Mouse (Mus musculus): ENCODE measurements at regions not wholly inside any gene's neighbourhood (a gene's known extent, or its start where the extent isn't known, plus 50 kb on each side); places are given as distances from the start of the nearest gene placed in this dataset.

DNA sequence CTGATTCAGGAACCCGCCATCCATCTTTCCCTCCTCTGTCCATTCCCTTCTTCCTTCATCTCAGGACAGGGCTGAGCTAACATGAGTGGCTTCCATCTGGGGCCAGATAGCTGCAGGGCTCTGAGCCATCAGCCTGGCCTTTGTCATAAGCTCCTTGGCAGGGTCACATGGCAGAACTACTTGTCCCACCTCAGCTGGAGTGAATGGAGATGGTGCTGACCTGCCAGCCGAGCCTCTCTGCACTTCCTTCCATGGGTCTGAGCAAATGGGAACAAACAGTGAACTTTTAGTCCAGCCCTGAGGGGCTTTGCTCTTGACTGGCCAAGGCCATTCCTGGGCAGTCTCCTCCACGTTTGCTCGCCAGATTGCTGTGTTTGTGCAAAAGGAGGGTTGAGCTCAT lies 206.1 kb downstream of the Ttc32 start:
- 72% methylated on average over 4 of the region's 4 CpGs for WGBS
- no peak overlapping the region for H3K9ac ChIP-seq (ENCODE audit: low read depth, low read length)
- H3K9me3 ChIP-seq (replicated peaks; ENCODE audit: low read length): no peaks in the 10 kb centered on the region
- no peak overlapping the region for H3K4me3 ChIP-seq (replicated peaks; ENCODE audit: low read depth, low read length)
- DNase-seq (ENCODE audit: low spot score) (no peak), ATAC-seq (replicated peaks; ENCODE audit: low FRiP score, low read depth) (no peak)
- no peaks in the 10 kb centered on the region for H3K4me1 ChIP-seq (replicated peaks; ENCODE audit: insufficient read depth, low read length)
- no peak overlapping the region for H3K27ac ChIP-seq
- no peak overlapping the region for H3K4me2 ChIP-seq (ENCODE audit: low read length)
- no peaks in the 10 kb centered on the region for H3K36me3 ChIP-seq (ENCODE audit: insufficient read depth, low read length)
- no peaks in the 10 kb centered on the region for H3K27me3 ChIP-seq (ENCODE audit: insufficient read depth, low read length)
- no peak for TF ChIP-seq CTCF (IDR thresholded peaks at IDR 0.05; ENCODE audit: low read depth)

- H3K4me3 ChIP-seq (replicated peaks; ENCODE audit: low read depth, low read length): no peak overlapping the region
- DNase-seq (ENCODE audit: low spot score): no peak
- no peaks in the 10 kb centered on the region for H3K4me1 ChIP-seq (replicated peaks; ENCODE audit: insufficient read depth, low read length)
- no peak for ATAC-seq (replicated peaks; ENCODE audit: low FRiP score, low read depth)
- no peak overlapping the region for H3K9ac ChIP-seq (ENCODE audit: low read depth, low read length)
- H3K27me3 ChIP-seq (ENCODE audit: insufficient read depth, low read length): no peaks in the 10 kb centered on the region
- WGBS: 46% methylated on average over 6 of the region's 6 CpGs
- no peak overlapping the region for H3K27ac ChIP-seq
- no peaks in the 10 kb centered on the region for H3K36me3 ChIP-seq (ENCODE audit: insufficient read depth, low read length)
- H3K9me3 ChIP-seq (replicated peaks; ENCODE audit: low read length): no peaks in the 10 kb centered on the region
- H3K4me2 ChIP-seq (ENCODE audit: low read length): no peak overlapping the region
- no peak for TF ChIP-seq CTCF (IDR thresholded peaks at IDR 0.05; ENCODE audit: low read depth)
Observed at GRCm38 (mm10) chr12:9237538-9237937, 207.7 kb downstream of the Ttc32 start.

GRCm38 (mm10) chr12:9237955-9238354 lies 208.2 kb downstream of the Ttc32 start:
- ATAC-seq (replicated peaks; ENCODE audit: low FRiP score, low read depth): no peak
- Histone ChIP-seq H3K36me3 (ENCODE audit: insufficient read depth, low read length) (no peaks in the 10 kb centered on the region), H3K27me3 (ENCODE audit: insufficient read depth, low read length) (no peaks in the 10 kb centered on the region), H3K9me3 (replicated peaks; ENCODE audit: low read length) (no peaks in the 10 kb centered on the region), H3K27ac (no peak overlapping the region), H3K4me3 (replicated peaks; ENCODE audit: low read depth, low read length) (no peak overlapping the region), H3K9ac (ENCODE audit: low read depth, low read length) (no peak overlapping the region), H3K4me2 (ENCODE audit: low read length) (no peak overlapping the region), H3K4me1 (replicated peaks; ENCODE audit: insufficient read depth, low read length) (no peaks in the 10 kb centered on the region)
- TF ChIP-seq CTCF (IDR thresholded peaks at IDR 0.05; ENCODE audit: low read depth): no peak
- no peak for DNase-seq (ENCODE audit: low spot score)
- 82% methylated on average over 1 of the region's 1 CpGs for WGBS

DNA sequence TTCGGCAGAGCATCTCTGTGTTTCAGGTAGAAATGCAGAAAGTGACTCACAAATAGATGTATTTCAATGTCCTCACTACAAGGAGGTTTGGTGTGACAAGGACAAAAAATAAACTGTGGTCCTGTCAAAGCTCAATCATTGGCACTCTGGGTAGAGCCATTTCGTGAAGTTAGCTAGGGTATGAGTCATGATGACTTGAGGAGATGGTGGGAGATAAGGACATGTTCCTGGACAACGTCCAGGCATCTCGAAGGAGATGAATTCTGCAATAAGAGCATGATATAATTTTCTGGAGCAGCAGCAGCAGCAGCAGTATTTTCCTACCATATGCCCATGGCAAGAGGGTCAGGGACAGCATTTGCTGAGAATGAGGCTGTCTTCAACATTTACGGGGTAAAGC lies 217.7 kb downstream of the Ttc32 start:
- H3K9me3 ChIP-seq (replicated peaks; ENCODE audit: low read length): no peaks in the 10 kb centered on the region
- 59% methylated on average over 5 of the region's 5 CpGs for WGBS
- no peaks in the 10 kb centered on the region for H3K27me3 ChIP-seq (ENCODE audit: insufficient read depth, low read length)
- H3K9ac ChIP-seq (ENCODE audit: low read depth, low read length): no peak overlapping the region
- TF ChIP-seq CTCF (IDR thresholded peaks at IDR 0.05; ENCODE audit: low read depth): no peak
- no peaks in the 10 kb centered on the region for H3K36me3 ChIP-seq (ENCODE audit: insufficient read depth, low read length)
- no peak overlapping the region for H3K4me3 ChIP-seq (replicated peaks; ENCODE audit: low read depth, low read length)
- no peak overlapping the region for H3K27ac ChIP-seq
- H3K4me1 ChIP-seq (replicated peaks; ENCODE audit: insufficient read depth, low read length): no peaks in the 10 kb centered on the region
- no peak overlapping the region for H3K4me2 ChIP-seq (ENCODE audit: low read length)
- DNase-seq (ENCODE audit: low spot score): no peak
- ATAC-seq (replicated peaks; ENCODE audit: low FRiP score, low read depth): no peak

- Histone ChIP-seq H3K27ac (no peak overlapping the region), H3K27me3 (ENCODE audit: insufficient read depth, low read length) (no peaks in the 10 kb centered on the region), H3K9ac (ENCODE audit: low read depth, low read length) (no peak overlapping the region), H3K4me3 (replicated peaks; ENCODE audit: low read depth, low read length) (no peak overlapping the region), H3K36me3 (ENCODE audit: insufficient read depth, low read length) (no peaks in the 10 kb centered on the region), H3K4me2 (ENCODE audit: low read length) (no peak overlapping the region), H3K9me3 (replicated peaks; ENCODE audit: low read length) (no peaks in the 10 kb centered on the region), H3K4me1 (replicated peaks; ENCODE audit: insufficient read depth, low read length) (no peaks in the 10 kb centered on the region)
- peak; percentile 76 for TF ChIP-seq CTCF (IDR thresholded peaks at IDR 0.05; ENCODE audit: low read depth)
- DNase-seq (ENCODE audit: low spot score): peak; percentile 69
- no peak; the same call in 1 of the 2 replicates for ATAC-seq (replicated peaks; ENCODE audit: low FRiP score, low read depth)
- WGBS: 42% methylated on average over 5 of the region's 5 CpGs
Observed at GRCm38 (mm10) chr12:9251772-9252171, 222.0 kb downstream of the Ttc32 start.

DNA sequence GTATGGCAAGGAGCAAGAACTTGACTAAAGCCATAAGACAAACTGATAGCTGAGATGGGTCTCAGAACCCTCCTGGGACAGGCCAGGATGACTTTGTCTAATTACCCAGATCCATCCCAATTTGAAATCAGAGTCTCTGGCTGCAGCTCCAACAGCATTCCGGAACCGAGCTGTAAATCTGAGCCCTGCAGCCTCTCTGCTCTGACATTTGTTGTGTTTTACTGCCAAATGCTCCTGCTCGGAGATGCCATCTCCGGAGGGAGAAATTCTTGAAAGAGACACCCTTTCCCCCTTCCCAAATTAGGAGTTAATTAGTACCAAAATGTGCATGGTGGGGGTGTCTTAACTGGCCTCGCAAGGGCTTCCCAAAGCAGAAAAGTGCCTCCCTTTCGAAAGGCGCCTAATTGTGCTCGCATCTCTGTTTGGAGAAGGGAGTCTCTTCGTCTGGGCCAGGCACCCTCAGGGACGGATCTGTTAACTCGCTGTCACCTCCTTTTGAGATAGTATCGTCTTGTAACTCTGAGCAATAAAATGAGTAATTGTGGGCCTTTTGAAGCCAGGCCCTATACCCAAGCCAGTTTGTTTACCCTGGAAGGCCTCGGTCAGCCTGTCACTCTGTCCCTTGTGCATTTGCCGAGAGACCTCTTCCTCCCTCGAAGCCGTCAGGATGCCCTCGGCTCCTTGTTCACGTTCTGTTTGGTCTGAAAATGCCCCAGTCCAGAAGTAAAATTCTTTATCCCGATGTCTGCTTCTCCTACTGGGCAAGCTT lies 223.7 kb downstream of the Ttc32 start:
- no peak for ATAC-seq (replicated peaks; ENCODE audit: low FRiP score, low read depth)

More for the DNA sequence above, 223.7 kb downstream of the Ttc32 start:
- H3K4me1 ChIP-seq (replicated peaks; ENCODE audit: insufficient read depth, low read length): no peaks in the 10 kb centered on the region
- no peak overlapping the region for H3K9ac ChIP-seq (ENCODE audit: low read depth, low read length)
- H3K4me2 ChIP-seq (ENCODE audit: low read length): peak overlapping the region; percentile 3; the same call in 1 of the 2 replicates
- H3K27me3 ChIP-seq (ENCODE audit: insufficient read depth, low read length): no peaks in the 10 kb centered on the region
- TF ChIP-seq CTCF (IDR thresholded peaks at IDR 0.05; ENCODE audit: low read depth): no peak
- H3K4me3 ChIP-seq (replicated peaks; ENCODE audit: low read depth, low read length): no peak overlapping the region
- no peaks in the 10 kb centered on the region for H3K36me3 ChIP-seq (ENCODE audit: insufficient read depth, low read length)
- H3K9me3 ChIP-seq (replicated peaks; ENCODE audit: low read length): no peaks in the 10 kb centered on the region
- peak; percentile 54 for DNase-seq (ENCODE audit: low spot score)
- H3K27ac ChIP-seq: no peak overlapping the region
- WGBS: 11% methylated on average over 19 of the region's 19 CpGs
